Mouse (Mus musculus) myocyte (in vitro differentiated cells): Measurements from ENCODE around the gene Bpifb1. TPM values are rescaled to one million over a fixed set of nuclear protein-coding genes. Genes with fewer than 3 reads are reported as not detected.
A peak's percentile ranks its signal among the peaks of the same experiment; 100 is the strongest.

Experiments used
- H3K27me3 ChIP-seq: one replicate; pipeline ENCODE4 v1.6.1; 2011; ENCODE audit not compliant: control insufficient read depth, insufficient read depth, insufficient read length
- H3K36me3 ChIP-seq: one replicate; pipeline ENCODE4 v1.6.1; 2011; ENCODE audit not compliant: control insufficient read depth, insufficient read depth
- H3K4me2 ChIP-seq: one replicate; pipeline ENCODE4 v1.6.1; 2011; ENCODE audit warnings: low read depth, control low read depth
- H3K4me3 ChIP-seq: one replicate; pipeline ENCODE4 v1.5.1; 2011; ENCODE audit warnings: mild to moderate bottlenecking, control low read depth, moderate library complexity
- H3K79me2 ChIP-seq: one replicate; pipeline ENCODE4 v1.6.1; 2011; ENCODE audit not compliant: control insufficient read depth, insufficient read depth
- H3ac ChIP-seq: one replicate; pipeline ENCODE4 v1.6.1; 2011; ENCODE audit not compliant: control insufficient read depth, insufficient read length
- CEBPB ChIP-seq: IDR thresholded peaks from 2 replicates; pipeline ENCODE4 v1.6.1; 2011; ENCODE audit warnings: mild to moderate bottlenecking, moderate library complexity; ENCODE audit not compliant: poor library complexity, insufficient read depth, severe bottlenecking
- E2F4 ChIP-seq: IDR thresholded peaks from one replicate; pipeline ENCODE4 v1.6.1; 2011; ENCODE audit warnings: mild to moderate bottlenecking, control low read depth, moderate library complexity; ENCODE audit not compliant: insufficient read depth
- MAX ChIP-seq: IDR thresholded peaks from one replicate; pipeline ENCODE4 v1.6.1; 2011; ENCODE audit warnings: low read depth, mild to moderate bottlenecking, control low read depth
- MYOD1 ChIP-seq, 3 experiments: IDR thresholded peaks; one replicate each; pipeline ENCODE4 v1.6.1; 2011; ENCODE audit warnings: control low read depth in 2 of 3, low read depth in 2 of 3, mild to moderate bottlenecking in 2 of 3, moderate library complexity in 1 of 3; ENCODE audit not compliant: insufficient read length in 2 of 3, control insufficient read depth in 1 of 3
- MYOG ChIP-seq, 3 experiments: IDR thresholded peaks; one replicate each; pipeline ENCODE4 v1.6.1; 2011; ENCODE audit warnings: control low read depth in 2 of 3, low read depth in 2 of 3, mild to moderate bottlenecking in 2 of 3; ENCODE audit not compliant: insufficient read length in 2 of 3, control insufficient read depth in 1 of 3, insufficient read depth in 1 of 3
- POLR2A ChIP-seq: IDR thresholded peaks from one replicate; pipeline ENCODE4 v1.6.1; 2011; ENCODE audit warnings: low read depth, mild to moderate bottlenecking, control low read depth, moderate library complexity; ENCODE audit not compliant: insufficient read length
- POLR2AphosphoS2 ChIP-seq: IDR thresholded peaks from one replicate; pipeline ENCODE4 v1.6.1; 2011; ENCODE audit warnings: low read depth, control low read depth; ENCODE audit not compliant: insufficient read length
- REST ChIP-seq: IDR thresholded peaks from one replicate; pipeline ENCODE4 v1.6.1; 2011; ENCODE audit warnings: mild to moderate bottlenecking, control low read depth, moderate library complexity; ENCODE audit not compliant: insufficient read depth, insufficient read length
- SRF ChIP-seq: IDR thresholded peaks from one replicate; pipeline ENCODE4 v1.6.1; 2011; ENCODE audit warnings: low read depth; ENCODE audit not compliant: control insufficient read depth, insufficient read length
- TCF12 ChIP-seq: IDR thresholded peaks from one replicate; pipeline ENCODE4 v1.6.1; 2011; ENCODE audit warnings: mild to moderate bottlenecking, control low read depth; ENCODE audit not compliant: poor library complexity, insufficient read depth, severe bottlenecking
- TCF3 ChIP-seq: IDR thresholded peaks from one replicate; pipeline ENCODE4 v1.6.1; 2011; ENCODE audit warnings: low read depth, control low read depth; ENCODE audit not compliant: insufficient read length
- USF1 ChIP-seq: IDR thresholded peaks from one replicate; pipeline ENCODE4 v1.6.1; 2011; ENCODE audit warnings: low read depth, mild to moderate bottlenecking, control low read depth, moderate library complexity
- polyA plus RNA-seq: library from polyadenylated mRNA; unstranded; fragments of >200 nt; fragmentation: generic; extraction: Trizol; gene quantifications from one replicate; pipeline ENCODE4 v1.2.1, GENCODE M21; 2012; ENCODE audit warnings: missing spikeins

Gene Bpifb1
- polyA plus RNA-seq, 1 experiment, result not detected

DNA sequence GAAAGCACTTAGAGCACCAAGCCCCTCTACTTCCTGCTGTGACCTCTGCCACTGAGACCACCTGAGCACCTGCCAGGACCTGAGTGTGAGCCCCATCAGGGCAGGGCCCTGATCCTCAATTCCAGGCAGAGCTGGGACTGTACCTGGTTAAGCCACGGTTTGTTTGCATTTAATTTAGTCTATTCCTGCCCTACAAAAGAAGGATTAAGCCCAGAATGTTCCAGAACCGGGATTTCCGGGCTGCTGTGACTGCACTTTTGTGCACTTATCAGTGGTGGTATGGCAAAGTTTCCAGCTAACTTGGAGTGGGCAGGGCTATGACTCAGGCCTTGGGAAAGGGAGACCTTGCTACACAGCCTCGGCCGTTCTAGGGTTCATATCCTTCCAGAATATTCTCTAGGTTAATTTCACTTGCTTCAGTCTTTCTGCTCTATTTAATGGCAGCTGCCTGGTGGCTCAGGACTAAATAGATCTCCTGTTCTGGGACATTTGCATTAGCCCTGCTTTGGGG, 3.4 kb downstream of the Bpifb1 start:
- H3K4me2 ChIP-seq, result no peak overlapping the region
- H3K36me3 ChIP-seq, result no peaks in the 10 kb centered on the region

DNA sequence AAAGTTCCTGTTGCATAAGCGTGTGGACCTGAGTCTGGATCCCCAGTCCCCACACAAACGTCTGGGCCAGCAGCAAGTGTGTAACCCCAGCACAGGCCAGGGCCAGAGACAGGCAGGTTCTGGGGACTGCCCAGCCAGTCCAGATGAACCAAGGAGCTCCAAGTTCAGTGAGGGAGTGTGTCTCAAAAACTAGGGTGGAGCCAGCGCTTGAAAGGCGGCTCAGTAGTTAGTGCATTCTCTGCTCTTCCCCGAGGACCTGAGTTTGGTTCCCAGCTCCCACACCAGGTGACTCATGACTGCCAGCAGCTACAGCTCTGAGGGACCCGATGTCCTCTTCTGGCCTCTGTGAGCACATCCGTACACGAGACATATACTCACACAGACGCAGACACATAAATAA, 6.4 kb downstream of the Bpifb1 start:
- H3K4me2 ChIP-seq, result no peak overlapping the region

More for the DNA sequence above, 3.4 kb downstream of the Bpifb1 start:
- TF ChIP-seq TCF12 (no peak), POLR2AphosphoS2 (no peak), E2F4 (no peak), REST (no peak), MAX (no peak), MYOG (IDR thresholded peaks at IDR 0.05; ENCODE audit: control insufficient read depth in 1 of 3, insufficient read depth in 1 of 3, insufficient read length in 2 of 3, low read depth in 2 of 3) (no peak), SRF (no peak), CEBPB (no peak), USF1 (no peak), TCF3 (no peak)
- Histone ChIP-seq H3K27me3 (no peaks in the 10 kb centered on the region), H3K79me2 (no peaks in the 10 kb centered on the region), H3ac (no peak overlapping the region), H3K4me3 (no peak overlapping the region)

DNA sequence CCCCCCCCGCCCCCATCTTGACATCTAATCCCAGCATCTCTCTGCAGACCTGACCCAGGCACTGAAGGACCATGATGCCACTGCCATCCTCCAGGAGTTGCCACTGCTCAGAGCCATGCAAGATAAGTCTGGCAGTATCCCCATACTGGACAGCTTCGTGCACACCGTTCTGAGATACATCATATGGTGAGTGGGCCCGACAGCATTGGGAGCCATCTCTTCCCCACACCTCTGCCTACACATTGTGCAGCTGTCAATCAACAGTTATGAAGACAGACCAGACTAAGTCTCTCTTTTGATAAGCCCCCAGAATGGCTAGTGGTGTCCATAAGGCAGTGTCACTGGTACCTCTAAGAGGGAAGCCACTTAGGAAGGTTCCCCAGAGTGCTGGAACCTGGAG, 14.0 kb downstream of the Bpifb1 start:
- Histone ChIP-seq H3K4me3 (no peak overlapping the region), H3K79me2 (no peaks in the 10 kb centered on the region), H3ac (no peak overlapping the region), H3K4me2 (no peak overlapping the region), H3K36me3 (no peaks in the 10 kb centered on the region), H3K27me3 (no peaks in the 10 kb centered on the region)
- TF ChIP-seq MYOD1 (IDR thresholded peaks at IDR 0.05; ENCODE audit: control insufficient read depth in 1 of 3, insufficient read length in 2 of 3, low read depth in 2 of 3) (no peak), MAX (no peak), TCF12 (no peak), REST (no peak), E2F4 (no peak), POLR2AphosphoS2 (no peak), MYOG (IDR thresholded peaks at IDR 0.05; ENCODE audit: control insufficient read depth in 1 of 3, insufficient read depth in 1 of 3, insufficient read length in 2 of 3, low read depth in 2 of 3) (no peak)

More for the DNA sequence above, 6.4 kb downstream of the Bpifb1 start:
- Histone ChIP-seq H3K27me3 (no peaks in the 10 kb centered on the region), H3K36me3 (no peaks in the 10 kb centered on the region), H3K79me2 (no peaks in the 10 kb centered on the region), H3K4me3 (no peak overlapping the region), H3ac (no peak overlapping the region)
- no peak for TF ChIP-seq POLR2AphosphoS2
- no peak for TF ChIP-seq E2F4
- no peak for TF ChIP-seq REST
- no peak for TF ChIP-seq SRF
- no peak for TF ChIP-seq USF1
- TF ChIP-seq MYOG (IDR thresholded peaks at IDR 0.05; ENCODE audit: control insufficient read depth in 1 of 3, insufficient read depth in 1 of 3, insufficient read length in 2 of 3, low read depth in 2 of 3), result no peak
- TF ChIP-seq POLR2A, result no peak
- no peak for TF ChIP-seq CEBPB
- no peak for TF ChIP-seq MAX
- TF ChIP-seq TCF3, result no peak
- no peak for TF ChIP-seq TCF12
- no peak for TF ChIP-seq MYOD1 (IDR thresholded peaks at IDR 0.05; ENCODE audit: control insufficient read depth in 1 of 3, insufficient read length in 2 of 3, low read depth in 2 of 3)

DNA sequence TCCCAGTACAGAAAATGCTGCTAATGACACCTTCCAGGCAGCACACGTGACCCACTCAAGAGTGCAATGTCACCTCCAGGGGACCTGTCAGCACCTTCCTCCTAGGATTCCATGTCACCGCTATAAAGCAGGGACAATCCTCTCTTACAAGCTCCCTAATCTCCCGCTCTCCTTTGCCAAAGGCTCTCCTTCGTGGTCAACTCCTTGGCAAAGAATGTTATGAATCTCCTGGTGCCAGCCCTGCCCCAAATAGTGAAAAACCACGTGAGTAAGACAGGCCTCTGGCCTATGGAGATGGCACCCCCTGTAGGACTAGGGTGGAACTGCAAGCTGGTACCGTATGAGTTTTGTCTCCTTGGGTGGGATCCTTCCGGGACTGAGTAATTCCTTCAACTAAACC, 16.3 kb downstream of the Bpifb1 start:
- TF ChIP-seq USF1, result peak; percentile 10
- no peak for TF ChIP-seq TCF3

DNA sequence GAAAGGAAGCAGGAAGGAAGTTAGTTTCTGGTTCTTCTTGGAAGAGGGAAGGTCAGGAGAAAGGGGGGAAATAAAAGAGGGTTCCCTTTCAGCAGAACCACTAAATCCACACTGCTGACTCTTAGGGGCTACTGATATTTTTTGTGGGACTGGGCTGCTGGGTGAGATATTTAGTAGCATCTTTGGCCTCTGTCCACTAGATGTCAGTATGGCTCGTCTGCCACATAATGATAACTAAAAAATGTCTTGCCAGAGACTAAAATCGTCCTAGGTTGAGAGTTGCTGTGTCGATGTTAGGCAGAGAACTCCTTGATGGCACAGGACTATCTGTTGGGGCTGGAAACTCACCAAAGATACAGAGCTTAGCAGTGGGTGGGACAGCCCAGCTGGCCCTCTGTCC, 18.5 kb downstream of the Bpifb1 start:
- no peak overlapping the region for H3ac ChIP-seq
- H3K79me2 ChIP-seq, result no peaks in the 10 kb centered on the region
- H3K36me3 ChIP-seq, result no peaks in the 10 kb centered on the region
- H3K4me3 ChIP-seq, result no peak overlapping the region
- H3K4me2 ChIP-seq, result no peak overlapping the region
- TF ChIP-seq SRF, result no peak
- no peak for TF ChIP-seq TCF12
- TF ChIP-seq TCF3, result no peak
- no peak for TF ChIP-seq MYOG (IDR thresholded peaks at IDR 0.05; ENCODE audit: control insufficient read depth in 1 of 3, insufficient read depth in 1 of 3, insufficient read length in 2 of 3, low read depth in 2 of 3)
- peaks cover 7% of the 10 kb centered on the region for H3K27me3 ChIP-seq

More for the DNA sequence above, 16.3 kb downstream of the Bpifb1 start:
- H3K4me3 ChIP-seq, result no peak overlapping the region
- no peak overlapping the region for H3ac ChIP-seq
- no peaks in the 10 kb centered on the region for H3K27me3 ChIP-seq
- no peaks in the 10 kb centered on the region for H3K79me2 ChIP-seq
- H3K4me2 ChIP-seq, result no peak overlapping the region
- H3K36me3 ChIP-seq, result no peaks in the 10 kb centered on the region
